Mouse (Mus musculus) liver, embryonic 14.5 days (tissue): ENCODE measurements at regions not wholly inside any gene's neighbourhood (a gene's known extent, or its start where the extent isn't known, plus 50 kb on each side); places are given as distances from the start of the nearest gene placed in this dataset.

ENCODE experiments used
- CTCF ChIP-seq: IDR thresholded peaks from 2 replicates; pipeline ENCODE4 v1.5.1; 2016; ENCODE audit warnings: antibody characterized with exemption, low read depth, control low read depth
- EP300 ChIP-seq: IDR thresholded peaks from 2 replicates; pipeline ENCODE4 v1.6.1; 2016; ENCODE audit warnings: antibody characterized with exemption, low read depth

- TF ChIP-seq CTCF (no peak), EP300 (no peak)
Observed at GRCm38 (mm10) chr5:43089475-43089874, 143.5 kb upstream of the Cpeb2 start.
